In the genomic region with DNA sequence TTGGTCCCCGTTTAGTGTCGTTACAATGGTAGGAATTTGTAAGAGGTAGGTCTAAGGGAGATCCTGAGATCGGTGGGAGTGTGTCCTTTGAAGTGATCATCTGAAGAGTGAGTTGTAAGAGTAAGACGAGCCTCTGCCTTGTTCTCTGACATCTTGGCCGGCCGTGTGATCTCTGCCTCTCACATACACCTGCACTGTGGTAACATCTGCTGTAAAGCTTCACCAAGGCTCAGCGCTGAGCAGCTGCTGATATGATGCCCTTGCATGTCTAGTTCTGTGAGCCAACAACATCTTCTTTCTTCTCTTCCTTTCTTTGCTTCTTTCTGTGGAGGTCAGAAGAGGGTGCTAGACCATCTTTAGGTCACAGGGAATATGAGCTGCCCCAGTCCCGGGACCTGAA, we compare ENCODE assay signal across 13 mouse cellular contexts.
"Had no signal": no experiment of that assay in that cellular context is flagged by ENCODE, and none has a peak within 500 bp of the region (broad histone marks: within the 10 kb centered on the region; RNA-seq: fewer than 3 reads in every experiment).

No protein-coding gene starts in this region.

- DNase-seq: kidney, adult 18-20 months; kidney, adult 9 months; kidney, postnatal 14 days; kidney, postnatal 4 days; layer of hippocampus, adult 9-11 months; liver; lung, adult 18-20 months; lung, postnatal 10 days; lung, postnatal 4 days; midbrain, embryonic 14.5 days; right cerebral cortex, adult 18-20 months; right cerebral cortex, postnatal 14 days; right cerebral cortex, postnatal 4 days had no signal
